Mouse (Mus musculus) spleen, postnatal 4 days (tissue): ENCODE data around the gene Sox5.

Experiments used
- DNase-seq, 2 experiments: peaks; one replicate each; pipeline ENCODE4 v3.0.0; 2022; ENCODE audit warnings: low spot score in 2 of 2

The Sox5 gene

DNA sequence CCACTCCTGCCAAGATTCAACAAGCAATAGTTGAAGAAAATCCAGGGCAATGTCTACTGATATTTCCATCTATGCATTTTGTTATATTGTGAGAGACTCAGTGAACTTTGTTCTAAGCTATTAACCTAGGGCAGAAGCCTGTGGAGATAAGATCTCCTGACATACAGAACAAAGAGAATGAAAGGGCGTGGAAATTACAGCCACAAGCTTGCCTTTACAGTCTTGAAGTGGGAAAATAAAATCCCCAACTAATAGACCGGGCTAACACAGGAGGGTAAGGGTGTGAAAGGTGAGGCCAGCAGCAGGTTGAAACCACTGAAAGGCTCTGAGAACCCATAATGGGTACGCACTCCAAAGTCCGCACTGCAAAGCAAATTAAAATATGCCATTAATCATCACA, 449.8 kb downstream of the Sox5 start:
- DNase-seq: no peak

DNA sequence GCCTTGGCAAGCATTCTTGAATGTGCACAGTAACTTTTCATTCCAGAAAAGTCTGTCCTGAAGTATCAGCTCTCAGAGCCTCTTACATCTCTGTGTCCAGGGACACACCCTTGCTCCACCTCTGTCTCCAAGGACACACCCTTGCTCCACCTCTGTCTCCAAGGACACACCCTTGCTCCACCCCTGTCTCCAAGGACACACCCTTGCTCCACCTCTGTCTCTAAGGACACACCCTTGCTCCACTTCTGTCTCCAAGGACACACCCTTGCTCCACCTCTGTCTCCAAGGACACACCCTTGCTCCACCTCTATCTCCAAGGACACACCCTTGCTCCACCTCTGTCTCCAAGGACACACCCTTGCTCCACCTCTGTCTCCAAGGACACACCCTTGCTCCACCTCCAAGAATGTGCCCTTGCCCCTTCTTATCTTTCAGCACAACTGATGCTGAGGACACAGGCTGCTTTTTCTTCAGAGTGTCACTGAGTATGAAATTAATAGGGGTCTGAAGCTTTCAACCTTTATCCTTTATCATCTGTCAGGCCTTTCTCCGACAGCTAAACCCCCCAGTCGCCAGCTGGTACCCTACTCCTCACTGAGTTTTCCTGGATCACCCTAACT, 452.4 kb downstream of the Sox5 start:
- DNase-seq: no peak

DNA sequence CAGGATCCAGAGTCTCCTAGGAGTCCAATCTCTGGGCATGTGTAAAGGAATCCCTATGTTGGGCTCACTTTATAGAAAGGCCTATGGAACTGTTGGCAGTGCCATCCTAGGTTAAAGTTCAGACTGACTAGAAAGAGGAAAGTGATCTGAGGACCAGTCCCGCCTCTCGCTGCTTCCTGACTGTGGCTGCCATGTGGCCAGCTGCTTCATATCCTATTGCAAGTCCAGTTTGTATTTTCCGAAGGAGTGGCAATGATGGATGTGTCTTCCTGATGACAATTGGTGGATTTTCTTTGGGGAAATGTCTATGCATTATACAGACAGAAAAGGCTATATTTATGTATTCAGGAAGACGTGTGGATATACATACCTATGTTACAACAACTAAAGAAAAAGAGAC, 453.0 kb downstream of the Sox5 start:
- no peak for DNase-seq

DNA sequence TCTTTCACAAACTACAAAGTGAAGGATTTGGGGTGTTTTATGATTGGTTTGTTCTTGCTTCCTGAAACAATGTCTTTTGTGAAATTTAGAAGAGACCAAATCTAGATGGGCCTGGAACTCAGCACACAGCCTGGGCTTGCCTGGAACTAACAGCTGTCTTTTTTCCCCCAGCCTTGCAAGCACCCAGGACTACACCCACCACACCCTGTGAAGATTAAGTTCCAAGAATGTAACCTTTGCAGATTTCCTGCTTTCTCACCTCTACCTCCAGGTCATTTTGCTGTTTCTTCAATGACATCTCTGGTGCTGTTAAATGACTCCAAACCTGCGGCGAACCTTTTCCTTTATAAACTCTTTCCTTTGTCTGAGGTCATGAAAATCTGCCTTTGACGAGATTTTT, 455.0 kb downstream of the Sox5 start:
- no peak for DNase-seq

DNA sequence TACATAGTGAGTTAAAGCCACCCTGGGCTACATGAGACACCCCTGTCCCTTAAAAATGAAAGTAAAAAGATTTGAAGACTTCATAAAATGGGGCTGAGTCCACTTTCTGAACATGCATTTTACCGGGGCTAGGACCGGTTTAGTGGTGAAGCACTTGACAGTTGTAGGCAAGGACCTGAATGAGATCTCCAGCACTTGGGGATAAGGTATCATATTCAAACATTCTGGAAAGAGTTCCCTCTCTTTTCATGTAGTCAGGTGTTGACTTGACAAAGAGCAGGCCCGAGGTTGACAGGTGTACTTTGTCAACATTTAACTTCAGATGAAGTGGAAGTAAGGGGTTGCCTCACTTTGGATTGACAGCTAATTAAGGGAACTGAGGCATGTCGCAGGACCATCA, 458.4 kb downstream of the Sox5 start:
- DNase-seq: no peak

DNA sequence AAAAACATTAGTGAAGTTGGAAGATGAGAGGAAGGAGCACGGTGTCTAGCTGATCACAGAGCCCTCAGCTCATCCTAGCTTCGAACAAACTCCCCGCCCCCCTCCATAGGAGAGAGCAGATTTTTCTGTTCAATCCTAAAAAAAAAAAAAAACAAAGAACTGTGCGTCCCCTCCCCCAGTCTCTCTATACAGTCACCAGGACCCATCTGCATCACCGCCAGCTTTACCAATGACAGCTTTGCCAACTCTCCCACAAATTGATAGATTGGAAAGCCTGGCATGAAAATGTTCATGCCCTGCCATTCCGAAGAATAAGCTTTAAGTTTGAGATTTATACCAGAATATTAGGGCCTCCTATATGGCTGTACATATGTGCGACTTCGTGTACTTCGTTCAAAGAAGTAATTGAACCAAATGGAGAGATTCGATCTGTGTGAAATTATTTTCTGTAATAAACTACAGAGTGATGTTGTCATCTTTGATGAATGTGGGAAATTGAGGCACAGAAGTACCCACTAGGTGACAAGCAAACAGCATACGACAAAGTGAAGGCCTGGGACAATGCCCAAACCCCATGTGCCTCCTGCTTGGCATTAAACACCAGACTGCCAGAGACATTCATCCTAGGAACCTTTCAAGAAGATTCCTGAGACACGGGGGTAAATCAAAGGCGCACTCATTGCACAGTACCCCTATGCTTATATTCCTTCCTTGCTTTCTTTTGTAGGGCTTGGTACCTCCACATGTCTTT, 459.3 kb downstream of the Sox5 start:
- DNase-seq: no peak

DNA sequence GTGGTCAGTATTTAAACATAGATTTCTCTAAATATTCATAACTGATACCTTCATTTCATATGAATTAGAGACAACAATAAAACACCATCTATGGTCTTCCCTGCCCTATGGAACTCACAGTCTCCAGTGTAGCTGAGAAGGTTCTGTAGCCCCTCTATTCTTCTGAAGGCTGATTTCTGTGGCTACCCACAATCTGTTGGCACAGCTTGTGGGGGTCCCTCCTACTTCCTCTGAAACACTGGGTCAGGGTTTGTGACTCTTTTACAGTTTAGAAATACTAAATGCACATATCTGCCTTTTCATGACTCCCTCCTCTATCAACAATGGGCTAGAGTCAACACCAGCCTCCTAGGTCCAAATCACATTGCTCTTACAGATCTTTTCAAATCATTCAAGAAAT, 461.4 kb downstream of the Sox5 start:
- DNase-seq: no peak

DNA sequence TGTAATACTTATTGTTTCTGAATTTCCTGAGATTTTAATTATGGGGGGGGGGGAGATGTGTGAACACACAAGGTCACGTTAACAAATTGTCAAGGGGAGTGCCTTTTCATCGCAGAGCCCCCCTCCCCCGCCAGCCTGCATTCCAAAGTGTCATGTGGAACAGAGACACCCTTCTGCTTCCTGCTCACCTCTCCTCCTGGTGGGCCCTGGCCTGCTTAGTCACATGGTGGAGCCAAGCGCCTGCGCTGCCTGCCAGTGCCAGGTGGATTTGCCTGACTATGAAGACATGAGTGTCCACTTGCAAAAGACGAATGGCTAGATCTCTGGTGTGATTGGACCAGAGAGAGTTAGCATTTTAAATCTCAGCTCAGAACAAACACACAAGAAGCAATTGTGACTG, 462.1 kb downstream of the Sox5 start:
- DNase-seq: no peak

DNA sequence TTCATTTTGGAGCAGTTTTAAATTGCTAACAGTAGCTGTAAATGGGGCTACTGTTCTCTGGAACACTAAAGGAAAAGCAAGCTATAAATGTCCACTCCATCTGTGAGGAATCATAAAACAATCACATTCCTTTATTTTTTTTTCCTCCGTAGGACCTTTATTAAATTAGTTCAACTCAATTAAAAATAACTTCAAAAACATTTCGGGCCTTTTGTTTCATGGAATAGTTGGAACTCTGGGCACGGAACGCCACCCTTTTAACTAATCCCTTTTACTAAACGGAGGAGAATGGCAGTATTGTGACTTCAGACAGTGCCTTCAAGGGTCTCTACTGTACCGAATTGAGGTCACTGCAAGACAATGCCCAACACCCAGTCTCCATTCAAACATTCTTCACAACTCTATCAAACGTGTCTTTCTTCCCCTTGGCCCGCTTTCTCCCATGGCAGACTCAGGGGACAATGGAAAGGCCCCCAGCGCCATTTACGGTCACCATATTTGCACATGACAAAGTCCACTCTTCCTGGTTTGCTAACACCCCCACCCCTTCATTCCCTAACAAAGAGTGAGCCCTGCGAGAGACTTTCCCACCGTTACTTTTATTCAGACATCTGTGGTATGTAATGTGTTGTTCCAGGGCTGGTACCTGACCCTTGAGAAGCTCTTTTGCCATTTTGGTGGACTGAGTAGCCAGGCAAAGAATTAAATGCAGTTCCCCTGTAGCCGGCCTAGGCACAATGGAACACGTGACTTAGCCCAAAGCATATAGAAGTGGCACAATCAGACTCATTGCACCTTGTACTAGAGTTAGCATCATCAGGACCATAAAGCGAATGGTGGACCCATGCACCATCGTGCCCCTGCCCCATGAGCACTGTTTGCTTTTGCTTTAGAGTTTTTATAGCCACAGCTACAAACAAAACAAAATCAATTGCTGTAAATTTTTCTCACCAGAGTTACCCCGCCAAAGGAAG, 468.7 kb downstream of the Sox5 start:
- no peak for DNase-seq

DNA sequence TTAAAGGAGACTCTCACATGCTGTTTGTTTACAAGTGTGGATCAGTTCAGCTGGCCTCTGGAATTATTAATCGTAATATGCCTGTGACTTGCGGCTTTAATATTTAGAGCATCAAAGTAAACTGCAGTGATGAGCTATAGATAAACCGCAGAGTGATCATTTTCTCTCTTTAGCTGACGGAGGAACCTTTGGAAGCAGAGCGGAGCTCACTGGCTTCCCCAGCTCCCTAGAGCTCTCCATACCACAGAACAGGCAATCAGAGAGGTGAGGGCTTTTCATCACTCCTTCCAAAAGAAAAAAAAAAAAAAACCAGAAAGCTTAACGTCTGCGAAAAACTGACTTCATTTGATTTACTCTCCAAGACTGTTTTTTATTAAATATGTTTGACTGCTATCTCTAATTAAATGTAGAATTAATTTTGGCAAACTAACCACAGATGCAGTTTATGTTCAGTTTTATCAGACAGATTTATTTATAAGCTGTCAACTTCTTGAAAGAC, 469.4 kb downstream of the Sox5 start:
- DNase-seq: no peak

DNA sequence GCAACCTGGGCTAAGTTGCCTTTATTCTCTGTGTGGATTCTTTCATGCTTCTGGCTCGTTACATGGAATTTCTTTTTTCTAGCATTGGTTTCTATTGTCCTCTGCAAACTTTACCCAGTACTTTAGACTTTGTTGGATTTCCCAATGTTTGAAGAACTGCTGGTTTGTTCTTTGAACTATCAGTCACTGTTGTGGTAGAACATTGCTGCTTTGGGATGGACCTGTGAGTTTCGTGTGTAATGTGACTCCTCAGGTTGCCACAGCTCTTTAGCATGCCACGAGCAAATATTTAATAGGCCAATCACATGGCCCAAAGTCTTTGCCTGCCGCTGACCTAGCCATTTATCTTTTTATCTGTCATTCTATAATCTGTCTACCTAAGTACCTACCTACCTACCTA, 470.0 kb downstream of the Sox5 start:
- no peak for DNase-seq

DNA sequence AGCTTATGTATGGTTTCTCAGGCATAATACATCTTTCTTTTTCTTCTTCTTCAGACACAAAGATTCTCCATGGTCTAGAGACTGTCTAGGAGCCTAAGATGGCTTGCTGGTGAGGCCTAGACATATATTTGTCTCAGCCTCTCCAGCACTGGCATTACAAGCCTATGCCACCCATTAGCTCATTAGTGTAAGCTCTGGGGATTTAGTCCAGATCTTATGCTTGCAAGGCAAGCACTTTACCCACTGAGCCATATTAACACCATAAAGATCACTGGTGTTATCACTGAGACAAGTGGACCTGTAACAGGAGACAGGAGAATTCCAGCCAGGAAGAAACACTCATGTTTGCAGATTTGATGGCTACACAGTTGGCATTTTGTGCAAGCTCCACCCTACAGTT, 472.6 kb downstream of the Sox5 start:
- DNase-seq: no peak

DNA sequence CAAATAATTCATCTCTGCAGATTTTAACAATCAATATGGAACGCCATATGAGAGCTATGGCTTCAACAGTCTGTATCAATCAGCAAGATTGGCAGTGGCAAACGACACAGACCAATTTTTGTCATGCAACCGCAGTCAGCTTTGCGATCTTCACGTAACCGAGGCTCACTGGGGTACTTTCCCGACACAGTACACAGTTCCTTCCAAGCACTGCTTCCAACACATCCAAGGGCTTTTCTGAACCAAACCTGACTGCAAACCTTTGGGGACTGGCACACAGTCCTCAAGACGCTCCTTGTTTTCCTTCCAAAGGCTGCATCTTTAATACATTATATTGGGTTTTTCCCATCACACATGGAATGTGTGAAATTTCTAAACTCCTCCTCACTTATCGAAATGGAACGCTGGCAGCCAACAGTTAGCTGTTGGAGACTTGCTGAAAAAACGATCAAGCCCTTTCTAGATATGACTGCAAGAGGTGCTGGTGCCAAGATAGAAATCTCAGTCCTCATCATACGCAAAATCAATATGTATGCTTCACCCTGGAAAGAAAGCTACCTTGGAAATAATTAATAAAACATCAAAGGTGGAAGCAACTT, 474.1 kb downstream of the Sox5 start:
- DNase-seq: no peak

DNA sequence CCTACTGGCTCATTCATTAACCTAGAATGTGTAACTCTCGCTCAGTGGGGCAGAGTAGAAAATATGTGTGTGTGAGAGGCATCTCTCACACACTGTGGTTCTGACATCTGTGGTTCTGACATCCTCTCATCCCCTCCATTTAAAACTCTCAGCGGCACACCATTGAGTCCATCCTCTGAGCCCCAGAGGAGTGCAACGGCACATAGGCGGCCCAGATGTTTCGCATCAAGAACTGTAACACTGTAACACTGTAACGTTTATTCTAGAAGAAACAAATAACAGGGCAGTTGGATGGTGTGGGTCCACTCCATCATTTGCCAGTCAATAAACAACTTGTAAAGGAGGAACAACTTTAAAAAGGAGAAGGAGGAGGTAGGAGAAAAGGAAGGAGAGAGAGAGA, 479.0 kb downstream of the Sox5 start:
- no peak for DNase-seq

DNA sequence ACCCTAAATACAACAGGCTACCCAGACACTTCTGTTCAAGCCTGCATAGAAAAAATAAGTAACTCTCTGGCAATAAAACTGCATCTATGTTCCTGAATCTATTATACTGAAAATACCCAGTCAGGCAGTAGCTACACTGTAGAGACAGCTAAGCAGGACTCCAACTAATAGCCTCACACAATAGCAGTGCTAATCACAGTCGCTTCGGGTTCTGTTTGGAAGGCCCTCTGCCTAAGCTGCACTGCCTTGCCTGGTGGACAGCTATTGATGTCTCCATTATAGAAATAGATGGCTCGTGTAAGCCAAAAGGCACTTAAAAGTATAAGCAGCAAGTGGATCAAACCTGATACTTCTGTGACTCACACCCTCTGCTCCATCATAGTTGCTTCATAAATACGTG, 480.7 kb downstream of the Sox5 start:
- DNase-seq: no peak

DNA sequence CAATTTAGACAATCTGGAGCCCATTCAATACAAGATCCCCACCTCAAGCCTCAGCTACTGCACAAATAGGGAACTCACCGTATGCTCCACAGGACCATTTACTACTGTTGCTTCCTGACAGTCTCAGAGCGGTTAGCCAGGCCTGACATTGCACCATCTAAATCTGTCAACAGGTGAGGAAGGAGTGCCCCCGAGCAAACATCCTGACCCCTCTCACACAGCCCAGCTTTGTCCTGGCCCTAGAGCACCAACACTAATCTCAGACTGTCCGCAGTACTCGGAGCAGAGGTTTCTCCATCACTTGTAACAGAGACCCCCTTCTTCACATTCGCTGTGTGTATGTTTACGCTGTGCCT, 482.3 kb downstream of the Sox5 start:
- DNase-seq: no peak

DNA sequence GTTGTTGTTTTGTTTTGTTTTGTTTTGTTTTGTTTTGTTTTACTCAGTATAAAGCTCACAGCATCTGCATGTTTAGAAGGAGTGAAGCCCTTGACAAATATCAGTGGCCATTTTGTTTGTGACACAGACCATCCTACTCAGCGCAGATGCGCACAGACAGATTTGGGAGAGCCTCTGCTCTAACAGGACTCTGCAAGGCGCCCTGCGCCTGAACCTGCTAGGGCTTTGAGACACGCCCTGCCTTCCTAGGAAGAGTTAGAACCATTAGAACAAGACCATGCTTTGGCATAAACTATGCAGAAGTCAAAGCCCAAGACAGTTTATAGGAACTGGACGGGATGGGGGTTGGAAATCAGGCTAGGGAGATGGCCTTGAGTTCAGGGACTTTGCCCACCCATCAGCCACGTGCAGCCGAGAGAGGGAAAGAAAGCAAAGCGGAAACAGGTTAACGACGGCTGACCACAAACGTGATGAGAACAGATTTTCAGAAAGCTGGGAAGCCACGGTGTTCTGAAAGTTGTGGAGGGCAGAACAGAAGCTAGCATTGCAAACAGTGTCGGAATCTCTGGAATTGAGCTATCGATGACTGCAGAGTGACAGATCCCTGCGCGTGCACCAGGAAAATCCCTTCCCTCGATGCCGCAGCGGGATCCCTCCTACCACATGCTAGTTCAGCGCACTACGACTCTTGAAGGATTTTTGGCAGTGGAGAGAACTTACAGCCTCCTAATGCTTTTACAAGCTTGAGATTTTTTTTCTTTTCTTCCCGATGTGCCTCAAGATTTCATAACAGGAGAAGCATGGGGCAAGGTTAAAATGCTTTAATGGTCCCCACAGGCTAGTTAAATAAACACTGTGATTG, 482.9 kb downstream of the Sox5 start:
- DNase-seq: no peak

DNA sequence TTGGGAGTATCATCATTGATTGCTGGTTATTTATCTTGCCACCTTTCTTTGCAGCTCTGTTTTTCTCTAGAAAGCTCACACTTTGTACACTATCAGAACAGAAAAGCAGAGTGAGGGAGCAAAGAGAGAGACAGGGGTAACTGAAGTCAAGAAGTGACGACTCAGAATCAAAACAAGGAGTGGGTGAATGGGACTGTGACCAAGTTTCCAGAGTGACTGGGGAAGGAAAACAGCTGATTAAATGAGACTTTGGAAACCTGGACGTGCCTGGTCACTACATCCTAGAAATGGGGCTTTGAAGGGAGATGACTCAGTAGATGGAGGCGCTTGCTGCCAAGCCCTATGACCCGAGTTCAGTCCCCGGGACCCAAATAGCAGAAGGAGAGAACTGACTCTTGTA, 483.9 kb downstream of the Sox5 start:
- DNase-seq: no peak

DNA sequence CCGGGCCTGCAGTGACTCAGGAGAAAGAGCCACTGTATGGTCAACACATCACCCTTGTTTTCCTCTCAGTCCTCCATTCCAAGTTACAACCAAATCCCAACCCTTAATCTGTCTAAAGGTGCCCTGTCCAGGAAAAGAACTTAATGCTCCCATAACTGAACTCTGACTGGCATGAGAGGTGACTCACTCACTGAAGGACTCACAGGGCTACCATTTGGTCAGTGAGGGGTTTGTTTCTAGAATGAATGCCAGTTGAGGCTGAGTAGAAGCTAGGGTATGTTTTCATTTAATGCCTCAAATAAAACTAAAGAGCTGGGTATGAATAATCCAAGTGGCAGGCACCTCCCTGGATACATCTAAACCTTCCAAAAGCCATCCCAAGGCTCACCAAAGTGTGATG, 484.6 kb downstream of the Sox5 start:
- no peak for DNase-seq

DNA sequence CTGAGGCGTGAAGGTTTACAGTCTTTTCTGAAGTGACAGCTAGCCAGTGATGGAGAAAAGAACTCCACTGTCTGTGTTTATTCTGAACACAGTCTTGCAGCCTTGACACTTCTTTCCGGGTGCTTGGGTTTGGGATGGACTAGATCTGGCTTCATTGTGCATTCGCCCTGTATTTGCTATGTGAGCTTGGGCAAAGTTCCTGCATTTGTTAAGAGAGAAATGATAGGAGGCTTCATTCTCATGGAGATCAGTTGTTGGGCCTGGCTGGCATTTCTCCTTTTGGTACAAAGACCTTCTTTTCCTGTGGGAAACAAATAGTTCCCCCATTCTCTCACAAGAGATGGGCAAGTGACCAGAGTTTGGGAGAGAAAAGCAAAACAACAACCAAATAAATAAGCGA, 490.3 kb downstream of the Sox5 start:
- DNase-seq: no peak

DNA sequence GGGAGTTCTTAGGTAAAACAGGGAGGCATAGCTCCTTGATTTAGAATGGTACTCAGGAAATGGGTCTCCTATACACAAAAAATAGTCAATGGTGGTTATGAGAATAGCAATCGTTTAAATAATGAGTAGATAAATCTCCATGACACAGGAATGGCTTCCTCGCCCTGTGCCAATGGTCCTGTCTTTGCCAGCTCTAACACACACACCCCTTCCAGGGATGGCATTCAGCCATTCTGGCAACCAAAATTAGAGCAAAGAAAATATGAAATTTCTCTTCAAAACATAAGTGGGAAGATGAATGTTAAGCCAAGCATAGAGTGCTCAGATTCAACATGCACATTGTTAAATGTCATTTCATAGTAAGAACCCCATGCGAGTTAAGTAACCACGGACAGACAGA, 495.7 kb downstream of the Sox5 start:
- no peak for DNase-seq
